Mouse (Mus musculus) embryonic fibroblast, embryonic 13.5 days (primary cell): Measurements from ENCODE around the gene Golt1a. TPM values are rescaled to one million over a fixed set of nuclear protein-coding genes. Genes with fewer than 3 reads are reported as not detected.

Source experiments
- H3K27ac ChIP-seq: 2 replicates; pipeline ENCODE4 v1.5.1; 2012; ENCODE audit warnings: low read length, control low read depth, inconsistent platforms; ENCODE audit not compliant: insufficient read depth
- H3K4me1 ChIP-seq: 2 replicates; pipeline ENCODE4 v1.6.1; 2011; ENCODE audit warnings: low read length; ENCODE audit not compliant: control insufficient read depth, insufficient read depth
- H3K4me3 ChIP-seq: 2 replicates; pipeline ENCODE4 v1.5.1; 2011; ENCODE audit warnings: mild to moderate bottlenecking, control low read depth, low read length; ENCODE audit not compliant: insufficient read depth
- CTCF ChIP-seq: IDR thresholded peaks from 2 replicates; pipeline ENCODE4 v1.5.1; 2011; ENCODE audit warnings: mild to moderate bottlenecking, control low read depth, low read length, moderate library complexity, borderline replicate concordance; ENCODE audit not compliant: insufficient read depth
- POLR2A ChIP-seq: IDR thresholded peaks from 2 replicates; pipeline ENCODE4 v1.6.1; 2011; ENCODE audit warnings: low read depth, mild to moderate bottlenecking, control low read depth, low read length, moderate library complexity
- polyA plus RNA-seq: library from polyadenylated mRNA; stranded (reverse); fragments of >200 nt; gene quantifications from 2 replicates; pipeline ENCODE4 v1.2.4, GENCODE M21; 2011; ENCODE audit warnings: low read depth; ENCODE audit not compliant: missing spikeins, insufficient read length

The Golt1a gene
- polyA plus RNA-seq = not detected in 2 replicates

DNA sequence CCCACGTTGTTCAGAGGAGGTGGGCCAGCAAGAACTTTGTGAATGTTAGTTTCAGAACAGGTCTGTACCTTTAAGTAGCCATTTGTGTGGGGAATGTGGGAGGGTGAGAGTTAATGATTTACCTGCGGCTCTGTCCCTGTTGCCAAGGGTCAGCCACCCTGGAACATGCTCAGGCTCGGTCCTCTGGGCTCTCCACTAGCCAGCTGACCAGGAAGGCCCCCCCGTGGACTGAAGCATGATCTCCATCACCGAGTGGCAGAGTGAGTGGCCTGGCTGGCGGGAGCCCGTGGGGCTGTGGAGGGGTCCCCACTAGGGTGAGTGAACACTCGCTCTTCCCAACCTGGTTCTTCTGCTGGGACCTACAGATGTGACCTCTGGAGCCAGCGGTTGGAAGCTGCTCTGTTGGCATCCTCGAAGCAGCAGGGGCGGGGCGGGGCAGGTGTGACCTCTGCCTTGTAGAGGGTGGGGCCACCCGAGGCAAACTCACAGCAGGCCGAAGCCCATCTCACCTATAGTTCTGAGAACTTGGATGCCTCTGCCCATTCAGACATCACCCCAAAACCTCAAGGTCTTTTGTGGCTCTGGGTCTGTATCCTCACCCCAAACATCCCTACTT is at the start of gene Golt1a:
Gene Golt1a (plus strand): TSS at position 149 of the 616 bp plus-strand sequence.
- H3K4me1 ChIP-seq = no peaks in the 10 kb centered on the region
- no peak for TF ChIP-seq CTCF
- TF ChIP-seq POLR2A = no peak
- no peak within 1 kb of the TSS for H3K27ac ChIP-seq
- no peak within 1 kb of the TSS for H3K4me3 ChIP-seq

DNA sequence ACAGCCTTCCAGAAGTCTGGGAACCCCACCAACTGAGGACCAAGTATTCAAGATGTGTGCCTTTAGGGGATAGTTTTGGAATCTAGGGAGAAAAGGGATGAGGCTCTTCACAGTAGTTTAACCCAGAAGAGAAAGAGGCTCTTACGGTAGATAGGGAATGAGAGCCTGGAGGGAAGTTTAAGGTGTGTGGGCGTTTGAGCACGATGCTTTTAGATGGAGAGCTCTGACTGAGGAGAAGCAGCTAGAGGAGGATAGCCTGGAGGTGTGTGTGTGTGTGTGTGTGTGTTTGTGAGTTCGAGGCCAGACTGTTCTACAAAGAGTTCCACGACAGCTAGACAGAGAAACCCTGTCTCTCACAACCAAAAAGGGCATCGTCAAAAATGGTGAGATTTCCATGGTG is 47.0 kb upstream of the Golt1a start:
- no peak overlapping the region for H3K27ac ChIP-seq
- H3K4me1 ChIP-seq = no peaks in the 10 kb centered on the region
- H3K4me3 ChIP-seq = no peak overlapping the region
- TF ChIP-seq POLR2A (no peak), CTCF (no peak)

DNA sequence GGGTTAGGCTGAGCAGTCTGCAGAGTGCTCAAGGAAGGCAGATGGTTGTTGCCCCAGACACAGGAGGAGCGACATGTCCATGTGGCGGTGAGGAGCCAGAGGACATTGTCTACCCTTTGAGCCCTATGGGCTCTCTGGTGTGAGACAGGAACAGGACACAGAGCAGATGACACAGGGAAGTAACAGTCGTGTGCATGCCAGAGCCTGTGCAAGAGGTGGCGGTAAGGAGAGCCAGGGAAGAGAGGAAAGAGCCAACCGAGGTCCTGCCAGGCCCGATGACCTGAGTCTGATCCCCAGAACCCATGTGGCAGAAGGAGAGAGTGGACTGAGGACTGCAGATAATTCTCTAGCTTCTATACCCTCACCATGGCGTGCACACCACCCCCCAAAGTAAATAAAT is 46.5 kb upstream of the Golt1a start:
- Histone ChIP-seq H3K27ac (no peak overlapping the region), H3K4me1 (no peaks in the 10 kb centered on the region), H3K4me3 (no peak overlapping the region)
- TF ChIP-seq POLR2A = no peak
- TF ChIP-seq CTCF = no peak

DNA sequence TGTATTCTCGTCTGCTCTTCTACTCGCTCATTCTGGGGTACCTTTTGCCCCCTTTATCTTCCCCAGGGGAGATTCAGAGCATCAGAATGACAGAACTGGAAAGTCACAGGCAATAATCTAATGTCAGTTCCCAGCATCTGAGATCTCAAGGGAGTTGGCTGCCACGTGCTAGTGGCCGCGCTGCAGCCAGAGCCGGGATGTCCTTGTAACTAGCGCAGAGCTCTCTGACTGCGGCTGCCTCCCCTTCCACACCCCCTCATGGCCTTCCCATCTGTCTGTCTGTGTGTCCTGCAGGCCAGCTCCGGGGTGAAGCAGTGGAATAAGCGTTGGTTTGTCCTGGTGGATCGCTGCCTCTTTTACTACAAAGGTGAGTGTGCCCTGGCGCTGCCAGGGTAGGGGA is 45.2 kb upstream of the Golt1a start:
- H3K4me1 ChIP-seq = no peaks in the 10 kb centered on the region
- H3K27ac ChIP-seq = no peak overlapping the region
- no peak for TF ChIP-seq POLR2A
- TF ChIP-seq CTCF = no peak
- H3K4me3 ChIP-seq = no peak overlapping the region

DNA sequence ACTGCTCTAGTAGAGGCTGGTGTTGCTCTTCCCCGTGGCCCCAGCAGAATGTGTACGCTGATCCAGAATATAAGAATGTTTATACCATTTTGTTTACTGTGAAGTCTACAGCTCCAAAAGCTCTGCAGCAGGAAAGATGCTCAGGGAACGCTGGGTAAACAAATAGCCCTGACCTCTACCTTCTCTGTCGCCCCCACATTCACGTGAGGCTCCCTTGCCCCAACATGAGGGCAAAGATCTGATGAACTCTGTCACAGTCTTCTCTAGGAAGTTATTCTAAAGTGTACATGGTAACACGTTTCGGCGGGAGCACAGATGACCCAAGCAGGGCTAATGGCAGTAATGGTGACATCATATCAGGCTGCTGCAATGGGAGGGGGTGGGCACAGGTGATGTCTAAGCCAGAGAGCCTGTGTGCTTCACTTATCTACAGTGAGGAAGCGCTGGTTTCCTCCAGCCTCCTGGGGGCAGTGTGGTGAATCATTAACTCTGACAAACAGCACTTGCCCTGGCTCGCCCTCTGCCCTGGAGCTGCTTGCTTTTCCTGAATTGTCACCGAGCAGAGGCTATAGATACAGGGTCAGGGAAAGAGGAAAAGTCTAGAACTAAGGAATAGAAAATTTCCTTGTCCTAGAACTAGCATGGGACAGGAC is 44.4 kb upstream of the Golt1a start:
- Histone ChIP-seq H3K4me1 (no peaks in the 10 kb centered on the region), H3K4me3 (no peak overlapping the region), H3K27ac (no peak overlapping the region)
- 0 out of 2 replicates have a peak, but pooled peaks have one; percentile 5 for TF ChIP-seq CTCF
- no peak for TF ChIP-seq POLR2A

DNA sequence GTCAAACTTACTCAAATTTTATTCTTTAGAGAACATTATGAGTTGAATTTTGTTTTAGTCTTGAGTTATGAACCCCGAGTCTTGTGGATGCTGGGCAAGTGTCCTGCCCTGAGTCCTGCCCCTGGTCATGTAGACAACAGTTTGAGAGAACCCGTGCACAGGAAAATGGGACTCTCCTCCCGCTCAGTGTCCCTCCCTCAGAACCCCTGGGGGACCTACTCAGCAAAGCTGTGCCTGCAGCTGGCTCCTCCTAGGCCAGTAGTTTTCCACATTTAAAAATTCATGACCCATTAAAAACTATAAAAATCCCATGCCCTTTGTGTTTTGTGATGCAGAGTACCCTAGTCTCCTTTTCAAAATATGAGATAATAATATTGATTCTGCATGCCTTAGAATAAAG is 42.5 kb upstream of the Golt1a start:
- TF ChIP-seq CTCF (no peak), POLR2A (no peak)
- Histone ChIP-seq H3K4me1 (no peaks in the 10 kb centered on the region), H3K27ac (no peak overlapping the region), H3K4me3 (no peak overlapping the region)

DNA sequence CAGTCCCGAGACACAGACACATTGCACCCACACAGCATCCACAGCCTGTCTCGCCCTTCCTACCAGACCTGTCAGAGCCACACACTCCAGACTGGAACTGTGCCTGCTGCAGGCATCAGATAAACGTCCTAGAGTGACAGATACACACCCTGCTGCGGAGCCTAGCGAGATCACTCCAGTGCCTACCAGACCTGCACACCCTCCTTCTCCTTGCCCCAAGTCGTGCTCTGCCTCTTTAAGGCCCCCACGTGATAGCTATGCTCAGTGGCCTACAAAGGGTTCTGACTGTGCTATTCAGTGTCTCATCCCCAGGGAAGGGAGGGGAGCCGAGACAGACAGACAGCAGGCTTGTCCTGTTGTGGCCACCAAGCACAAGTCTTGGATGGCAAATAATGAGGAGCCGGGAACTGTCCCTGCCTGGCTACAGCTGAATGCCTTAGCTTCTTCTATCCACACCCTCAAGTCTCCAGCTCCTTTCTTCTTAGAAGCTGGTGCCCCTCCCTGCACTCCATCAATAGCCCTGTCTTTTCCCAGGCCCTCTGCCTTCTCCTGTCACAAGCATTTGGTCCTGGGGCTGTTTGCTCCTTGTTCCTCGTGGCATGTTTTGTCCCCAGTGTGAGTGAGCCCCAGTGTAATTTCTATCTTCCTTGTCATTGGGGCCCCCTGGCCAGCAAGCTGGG is 41.6 kb upstream of the Golt1a start:
- H3K27ac ChIP-seq = no peak overlapping the region
- TF ChIP-seq CTCF = no peak
- no peak for TF ChIP-seq POLR2A

DNA sequence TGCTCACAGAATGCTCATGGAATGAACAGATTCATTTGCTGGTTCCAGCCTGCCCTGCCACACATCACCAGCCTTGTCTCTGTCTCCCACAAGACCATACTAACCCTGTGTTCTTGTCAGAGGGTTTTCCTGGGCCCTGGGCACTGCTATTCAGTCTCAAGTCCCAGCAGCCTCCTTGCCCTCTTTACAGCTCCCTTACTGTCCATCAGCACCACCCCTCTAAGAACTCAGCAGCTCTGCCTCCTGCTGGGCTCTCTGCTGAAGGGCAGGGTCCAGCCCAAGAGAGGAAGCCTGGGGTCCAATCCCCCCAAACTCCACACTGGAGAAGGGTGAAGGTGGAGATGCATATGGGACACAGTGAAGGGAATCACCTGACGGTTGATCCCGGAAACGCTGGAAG is 41.1 kb upstream of the Golt1a start:
- Histone ChIP-seq H3K27ac (no peak overlapping the region), H3K4me1 (no peaks in the 10 kb centered on the region), H3K4me3 (no peak overlapping the region)
- TF ChIP-seq CTCF (0 out of 2 replicates have a peak, but pooled peaks have one; percentile 5), POLR2A (no peak)

More for the DNA sequence above, 41.6 kb upstream of the Golt1a start:
- Histone ChIP-seq H3K4me1 (no peaks in the 10 kb centered on the region), H3K4me3 (no peak overlapping the region)

DNA sequence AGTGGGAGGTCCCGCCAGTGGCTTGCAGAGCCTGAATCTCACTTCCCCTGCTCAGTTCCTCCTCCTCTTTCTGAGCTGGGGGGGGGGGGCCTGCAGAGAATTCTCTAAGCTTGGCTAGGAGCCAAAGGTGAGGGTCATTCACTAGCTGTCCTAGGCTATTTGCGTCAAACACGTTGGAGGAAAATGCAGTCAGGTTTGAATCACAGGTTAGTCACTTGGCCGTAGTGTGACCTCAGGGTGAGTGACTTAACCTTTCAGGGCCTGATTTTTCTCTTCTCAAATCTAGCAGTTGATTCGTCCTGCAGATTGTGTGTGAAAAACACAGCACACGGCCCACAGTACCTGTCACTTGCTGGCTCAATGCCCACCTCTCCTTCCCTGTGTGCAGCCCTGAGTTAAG is 39.3 kb upstream of the Golt1a start:
- Histone ChIP-seq H3K4me1 (no peaks in the 10 kb centered on the region), H3K27ac (no peak overlapping the region), H3K4me3 (no peak overlapping the region)
- TF ChIP-seq CTCF = no peak
- TF ChIP-seq POLR2A = no peak

DNA sequence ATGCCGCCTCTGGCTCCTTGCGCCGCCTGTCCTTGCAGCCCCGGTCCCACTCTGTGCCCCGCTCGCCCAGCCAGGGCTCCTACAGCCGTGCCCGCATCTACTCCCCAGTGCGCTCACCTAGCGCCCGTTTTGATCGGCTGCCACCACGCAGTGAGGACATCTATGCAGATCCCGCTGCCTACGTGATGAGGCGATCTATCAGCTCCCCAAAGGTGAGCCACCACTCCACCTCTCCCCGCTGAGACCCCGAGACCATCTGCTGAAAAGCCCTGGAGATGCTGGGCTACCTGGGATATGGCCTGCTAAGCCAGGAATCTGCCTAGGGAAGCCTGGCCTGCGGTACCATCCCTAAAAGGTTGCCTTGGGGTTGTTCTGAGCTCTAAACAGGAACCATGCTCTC is 35.4 kb upstream of the Golt1a start:
- Histone ChIP-seq H3K4me3 (no peak overlapping the region), H3K27ac (no peak overlapping the region), H3K4me1 (peaks cover 8% of the 10 kb centered on the region)
- TF ChIP-seq POLR2A (no peak), CTCF (no peak)
